Mouse (Mus musculus): Measurements from ENCODE around the gene Kin.

DNA sequence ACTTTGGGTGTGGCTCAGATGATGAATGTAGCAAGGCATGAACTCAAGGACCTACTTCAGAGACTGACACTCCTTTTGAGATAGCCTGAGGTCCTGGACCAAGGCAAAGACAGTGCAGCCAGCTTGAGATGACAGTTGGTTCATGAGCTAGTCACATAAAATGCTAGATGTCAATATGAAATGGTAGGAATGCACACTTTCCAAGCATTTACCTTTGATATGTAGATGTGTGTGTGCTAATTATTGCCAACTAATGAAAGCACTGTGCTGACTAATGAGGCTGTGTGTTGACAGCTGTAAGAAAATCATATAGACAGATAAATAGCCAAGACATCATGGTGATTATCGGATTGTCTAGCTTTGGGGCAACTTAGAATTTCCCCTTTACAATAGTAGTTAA is 51.7 kb downstream of the Kin start:
- TF ChIP-seq CTCF (IDR thresholded peaks at IDR 0.05; ENCODE audit: low read depth, low read length), result no peak
- TF ChIP-seq POLR2A (IDR thresholded peaks at IDR 0.05; ENCODE audit: extremely low read depth, insufficient read depth, low read length), result no peak

All from liver, adult 2 months (tissue).